Comparison of ENCODE assay signal across 25 mouse cellular contexts in genomic region chr15:97017195-97017594, GRCm38 (mm10). TPM values are rescaled to one million over a fixed set of nuclear protein-coding genes. Genes with fewer than 3 reads are reported as not detected.
"Had no signal": no experiment of that assay in that cellular context is flagged by ENCODE, and none has a peak within 500 bp of the region (broad histone marks: within the 10 kb centered on the region; RNA-seq: fewer than 3 reads in every experiment).

No protein-coding gene starts in this region.

- ATAC-seq: hindbrain, postnatal 0 days; intestine, embryonic 16.5 days had no signal

- H3K9ac ChIP-seq: heart, embryonic 12.5 days; hindbrain, embryonic 13.5 days; hindbrain, embryonic 15.5 days; kidney, embryonic 15.5 days; limb, embryonic 13.5 days; limb, embryonic 15.5 days; liver, embryonic 13.5 days had no signal

- H3K27ac ChIP-seq: heart, embryonic 10.5 days; hindbrain, embryonic 13.5 days; hindbrain, embryonic 15.5 days; hindbrain, postnatal 0 days; kidney, embryonic 15.5 days; kidney, postnatal 0 days; limb, embryonic 13.5 days; limb, embryonic 15.5 days; liver, embryonic 13.5 days had no signal

- H3K27me3 ChIP-seq: heart, embryonic 12.5 days; hindbrain, embryonic 13.5 days; hindbrain, embryonic 15.5 days; kidney, embryonic 15.5 days; limb, embryonic 13.5 days; limb, embryonic 15.5 days; liver, embryonic 13.5 days had no signal

- H3K4me2 ChIP-seq: heart, embryonic 12.5 days; hindbrain, embryonic 13.5 days; hindbrain, embryonic 15.5 days; kidney, embryonic 15.5 days; limb, embryonic 13.5 days; limb, embryonic 15.5 days; liver, embryonic 13.5 days had no signal

- DNase-seq: gastrocnemius, postnatal 14 days; gastrocnemius, postnatal 36 days; heart, adult 18-20 months; heart, postnatal 14 days; heart, postnatal 36 days; kidney, adult 11 months; kidney, adult 2 months; kidney, adult 9 months; kidney, postnatal 14 days; kidney, postnatal 36 days; layer of hippocampus, adult 9-11 months; layer of hippocampus, postnatal 36 days; left cerebral cortex, postnatal 4 days; liver, embryonic 13.5 days had no signal

- H3K9me3 ChIP-seq: heart, embryonic 10.5 days; heart, embryonic 12.5 days; hindbrain, embryonic 13.5 days; hindbrain, embryonic 15.5 days; kidney, embryonic 15.5 days; limb, embryonic 13.5 days; limb, embryonic 15.5 days; liver, embryonic 13.5 days had no signal

- H3K36me3 ChIP-seq: hindbrain, embryonic 13.5 days; hindbrain, embryonic 15.5 days; liver, embryonic 13.5 days had no signal

- H3K4me3 ChIP-seq: heart, embryonic 10.5 days; heart, embryonic 12.5 days; hindbrain, embryonic 13.5 days; hindbrain, embryonic 15.5 days; kidney, embryonic 15.5 days; limb, embryonic 13.5 days; limb, embryonic 15.5 days; liver, embryonic 13.5 days had no signal

- H3K4me1 ChIP-seq: heart, embryonic 10.5 days; hindbrain, embryonic 13.5 days; hindbrain, embryonic 15.5 days; kidney, embryonic 15.5 days; limb, embryonic 13.5 days; limb, embryonic 15.5 days had no signal

RNA-seq across cellular contexts. Expression of gene Slc38a4, which starts 38.6 kb away (rescaled TPM):
- total RNA-seq: hematopoietic stem cell, adult 5-6 weeks had no signal
